Mouse (Mus musculus): ENCODE data around the gene B4galt5. TPM values are rescaled to one million over a fixed set of nuclear protein-coding genes. Genes with fewer than 3 reads are reported as not detected.

The B4galt5 gene
- polyA plus RNA-seq, 1 experiment from 2014 or later, result 12.9 TPM

DNA sequence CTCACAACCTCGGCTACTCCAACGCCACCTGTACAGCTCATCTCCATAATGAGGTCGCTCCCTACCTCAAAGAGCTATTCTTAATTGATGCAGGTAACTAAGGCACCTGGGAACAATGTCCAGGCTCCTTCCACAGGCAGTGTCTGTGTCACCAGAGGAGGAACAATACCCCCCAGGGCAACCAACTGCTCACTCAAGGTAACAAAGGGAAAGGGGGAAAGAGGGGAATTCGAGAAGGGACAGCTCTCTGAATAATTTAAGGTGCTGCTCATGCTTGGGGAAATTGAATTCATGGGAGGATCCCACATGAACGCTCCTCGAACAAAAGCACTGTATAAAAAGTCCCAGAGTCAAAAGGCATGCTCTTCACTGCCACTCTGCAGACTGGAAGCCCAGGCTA lies 6.1 kb downstream of the B4galt5 start:
- peaks cover 18% of the 10 kb centered on the region for H3K4me1 ChIP-seq
- H3K4me3 ChIP-seq, result no peak overlapping the region
- no peak overlapping the region for H3K9ac ChIP-seq (replicated peaks)
- H3K27ac ChIP-seq (replicated peaks), result no peak overlapping the region
- no peaks in the 10 kb centered on the region for H3K27me3 ChIP-seq
- no peak for ATAC-seq (ENCODE audit: low FRiP score, low read depth)
- no peaks in the 10 kb centered on the region; the same call in 1 of the 2 replicates for H3K36me3 ChIP-seq
- no peak overlapping the region for H3K4me2 ChIP-seq (replicated peaks)
- 62% methylated on average over 6 of the region's 6 CpGs for WGBS
- no peaks in the 10 kb centered on the region for H3K9me3 ChIP-seq

DNA sequence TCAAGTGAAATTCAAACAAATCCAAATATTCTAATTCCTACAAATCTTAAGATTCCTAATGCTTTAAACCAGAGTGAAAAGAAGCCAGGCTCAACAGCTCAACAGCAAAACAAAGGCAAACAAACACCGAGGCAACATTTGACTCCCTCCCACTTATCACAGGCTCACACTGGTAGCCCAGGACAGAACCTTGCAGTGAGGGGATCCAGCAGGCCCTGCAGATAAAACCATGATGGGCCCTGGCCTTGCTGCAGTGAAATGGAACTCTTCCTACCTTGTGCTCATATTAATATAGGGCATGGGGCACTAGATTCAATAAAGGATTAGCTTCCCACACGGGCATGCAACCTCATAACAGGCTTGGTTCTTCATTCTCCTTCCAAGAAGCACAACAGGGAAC lies 11.4 kb downstream of the B4galt5 start:
- Histone ChIP-seq H3K4me1 (peaks cover 12% of the 10 kb centered on the region), H3K27me3 (no peaks in the 10 kb centered on the region), H3K9ac (replicated peaks) (no peak overlapping the region), H3K9me3 (no peaks in the 10 kb centered on the region), H3K4me2 (replicated peaks) (no peak overlapping the region), H3K27ac (replicated peaks) (no peak overlapping the region), H3K36me3 (no peaks in the 10 kb centered on the region), H3K4me3 (no peak overlapping the region)
- no peak for ATAC-seq (ENCODE audit: low FRiP score, low read depth)
- WGBS, result 56% methylated on average over 2 of the region's 2 CpGs

DNA sequence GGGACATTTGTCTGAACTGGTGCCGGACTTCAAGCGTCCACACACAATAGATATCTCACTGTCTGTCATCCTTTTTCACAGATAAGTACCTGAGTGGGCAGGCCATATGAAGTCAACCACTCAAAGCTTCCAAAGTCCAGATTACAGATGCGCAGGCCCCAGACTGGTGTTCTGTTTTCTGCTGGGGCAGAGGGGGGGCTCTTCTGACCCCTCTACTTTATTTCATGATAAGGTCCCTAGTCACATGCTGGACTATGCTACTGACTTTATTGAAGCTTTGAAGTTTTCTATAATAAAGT lies 11.8 kb downstream of the B4galt5 start:
- Histone ChIP-seq H3K27me3 (no peaks in the 10 kb centered on the region), H3K4me1 (peaks cover 16% of the 10 kb centered on the region), H3K9ac (replicated peaks) (0 out of 2 replicates have a peak overlapping the region, but pooled peaks have one; percentile 17), H3K36me3 (no peaks in the 10 kb centered on the region), H3K4me3 (no peak overlapping the region), H3K4me2 (replicated peaks) (no peak overlapping the region), H3K9me3 (no peaks in the 10 kb centered on the region), H3K27ac (replicated peaks) (no peak overlapping the region; the same call in 1 of the 2 replicates)
- ATAC-seq (ENCODE audit: low FRiP score, low read depth), result no peak
- 73% methylated on average over 3 of the region's 3 CpGs for WGBS

DNA sequence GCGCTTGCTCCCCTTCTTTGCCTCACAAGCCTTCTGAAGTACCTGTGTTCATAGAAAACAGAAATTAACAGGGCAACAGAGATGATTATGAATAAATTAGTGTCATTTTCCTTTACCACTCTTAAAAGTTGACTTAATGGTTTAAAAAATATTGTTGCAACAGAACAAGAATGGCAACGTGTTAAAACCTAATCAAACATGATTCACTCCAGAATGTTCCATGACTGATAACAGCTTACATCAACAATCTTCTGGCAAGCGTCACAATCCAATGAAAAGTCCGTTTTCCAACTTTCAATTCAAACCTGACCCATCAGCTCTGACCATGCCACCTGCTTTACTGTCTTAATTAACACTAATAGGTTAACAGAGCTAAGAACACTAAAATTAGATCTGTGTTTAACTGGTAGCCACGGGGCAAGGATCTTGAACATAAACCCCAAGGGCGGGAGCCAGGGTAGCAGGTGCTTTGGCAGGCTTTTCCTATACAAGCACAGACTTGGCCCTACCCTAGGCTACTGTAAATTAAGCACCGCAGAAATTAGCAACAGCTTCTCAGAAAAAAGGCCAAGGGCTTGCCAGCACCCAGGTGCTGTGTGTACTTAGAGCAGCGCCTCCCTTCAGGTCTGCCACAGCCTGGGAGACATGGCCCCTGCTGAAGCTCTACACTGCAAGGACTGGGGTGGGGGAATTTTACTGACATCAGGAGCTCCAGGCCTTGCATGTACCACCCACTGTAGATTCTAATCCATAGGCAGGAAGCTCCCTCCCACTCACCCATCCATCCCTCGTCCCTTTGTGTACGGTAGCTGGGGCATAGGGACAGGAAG lies 12.4 kb downstream of the B4galt5 start:
- no peak overlapping the region; the same call in 1 of the 2 replicates for H3K27ac ChIP-seq (replicated peaks)
- no peak overlapping the region for H3K4me3 ChIP-seq
- WGBS, result 83% methylated on average over 10 of the region's 10 CpGs
- H3K4me2 ChIP-seq (replicated peaks), result no peak overlapping the region
- no peaks in the 10 kb centered on the region for H3K27me3 ChIP-seq
- ATAC-seq (ENCODE audit: low FRiP score, low read depth), result no peak
- 0 out of 2 replicates have a peak overlapping the region, but pooled peaks have one; percentile 17 for H3K9ac ChIP-seq (replicated peaks)
- no peaks in the 10 kb centered on the region for H3K9me3 ChIP-seq
- no peaks in the 10 kb centered on the region for H3K36me3 ChIP-seq
- peaks cover 22% of the 10 kb centered on the region for H3K4me1 ChIP-seq

DNA sequence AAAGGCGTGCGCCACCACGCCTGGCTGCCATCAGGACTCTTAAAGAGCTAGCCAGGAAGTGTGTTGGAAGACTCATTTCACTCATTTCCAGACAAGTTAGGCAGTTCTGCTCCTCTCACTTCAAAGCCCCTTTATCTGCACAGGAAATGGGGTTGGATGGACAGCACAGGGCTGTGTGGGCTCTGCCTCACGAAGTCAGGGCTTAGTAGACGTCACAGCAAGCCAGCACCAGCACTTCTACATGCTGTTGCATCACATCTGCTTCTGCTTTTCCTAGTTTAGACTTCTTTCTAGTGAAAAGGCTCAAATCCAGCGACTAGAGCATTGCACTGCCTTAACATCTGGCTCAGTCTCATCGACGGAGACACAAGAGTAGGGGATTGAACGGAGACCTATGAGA lies 13.9 kb downstream of the B4galt5 start:
- ATAC-seq (ENCODE audit: low FRiP score, low read depth), result no peak
- 80% methylated on average over 9 of the region's 9 CpGs for WGBS
- Histone ChIP-seq H3K4me2 (replicated peaks) (no peak overlapping the region), H3K27ac (replicated peaks) (no peak overlapping the region), H3K27me3 (no peaks in the 10 kb centered on the region), H3K4me1 (peaks cover 30% of the 10 kb centered on the region), H3K9me3 (no peaks in the 10 kb centered on the region), H3K9ac (replicated peaks) (no peak overlapping the region), H3K36me3 (no peaks in the 10 kb centered on the region), H3K4me3 (no peak overlapping the region)

DNA sequence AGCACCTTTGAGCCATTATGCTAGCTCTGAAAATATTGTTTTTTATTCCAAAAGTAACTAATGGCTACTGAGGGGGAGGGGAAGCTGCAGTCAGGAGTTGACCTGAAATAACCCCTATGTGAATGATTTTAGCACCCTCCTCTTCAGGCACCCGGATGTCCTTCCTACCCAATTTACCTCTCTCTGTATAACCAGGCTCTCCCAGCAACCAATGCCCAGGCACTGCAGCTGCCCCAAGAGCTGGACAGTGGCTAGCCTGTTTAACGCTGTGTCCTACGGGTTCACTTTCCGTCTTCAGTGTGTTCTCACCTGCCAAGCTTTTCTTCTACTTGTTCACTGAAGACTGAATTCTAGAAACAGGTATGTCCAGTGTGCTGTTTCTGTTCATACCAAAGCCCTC lies 14.7 kb downstream of the B4galt5 start:
- Histone ChIP-seq H3K27me3 (no peaks in the 10 kb centered on the region), H3K36me3 (no peaks in the 10 kb centered on the region), H3K27ac (replicated peaks) (no peak overlapping the region), H3K9ac (replicated peaks) (no peak overlapping the region), H3K9me3 (no peaks in the 10 kb centered on the region), H3K4me2 (replicated peaks) (no peak overlapping the region), H3K4me1 (peaks cover 30% of the 10 kb centered on the region), H3K4me3 (no peak overlapping the region)
- WGBS, result 91% methylated on average over 4 of the region's 4 CpGs
- ATAC-seq (ENCODE audit: low FRiP score, low read depth), result no peak

DNA sequence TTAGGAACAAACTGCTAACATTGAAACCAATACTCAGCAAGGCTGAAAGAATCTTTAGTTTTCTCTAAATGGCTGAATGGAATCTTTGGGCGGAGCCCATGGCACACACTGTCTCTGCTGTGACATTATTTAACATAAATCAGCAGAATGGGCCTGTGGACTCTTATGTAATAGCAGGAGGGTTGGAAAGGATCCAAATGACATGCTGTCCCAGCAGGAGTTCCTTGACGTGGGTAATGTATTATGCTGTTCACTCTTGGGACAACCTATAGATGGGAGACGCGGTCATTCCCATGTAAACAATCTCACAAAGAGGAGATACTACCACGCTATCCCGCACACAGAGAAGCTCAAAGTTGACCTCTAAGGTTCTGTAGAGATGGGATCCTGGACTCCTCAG lies 15.5 kb downstream of the B4galt5 start:
- no peaks in the 10 kb centered on the region for H3K9me3 ChIP-seq
- H3K4me3 ChIP-seq, result no peak overlapping the region
- H3K36me3 ChIP-seq, result no peaks in the 10 kb centered on the region
- no peak overlapping the region for H3K27ac ChIP-seq (replicated peaks)
- no peak overlapping the region for H3K4me2 ChIP-seq (replicated peaks)
- no peak overlapping the region for H3K9ac ChIP-seq (replicated peaks)
- no peak for ATAC-seq (ENCODE audit: low FRiP score, low read depth)
- H3K27me3 ChIP-seq, result no peaks in the 10 kb centered on the region
- WGBS, result 89% methylated on average over 6 of the region's 6 CpGs
- H3K4me1 ChIP-seq, result peaks cover 30% of the 10 kb centered on the region

DNA sequence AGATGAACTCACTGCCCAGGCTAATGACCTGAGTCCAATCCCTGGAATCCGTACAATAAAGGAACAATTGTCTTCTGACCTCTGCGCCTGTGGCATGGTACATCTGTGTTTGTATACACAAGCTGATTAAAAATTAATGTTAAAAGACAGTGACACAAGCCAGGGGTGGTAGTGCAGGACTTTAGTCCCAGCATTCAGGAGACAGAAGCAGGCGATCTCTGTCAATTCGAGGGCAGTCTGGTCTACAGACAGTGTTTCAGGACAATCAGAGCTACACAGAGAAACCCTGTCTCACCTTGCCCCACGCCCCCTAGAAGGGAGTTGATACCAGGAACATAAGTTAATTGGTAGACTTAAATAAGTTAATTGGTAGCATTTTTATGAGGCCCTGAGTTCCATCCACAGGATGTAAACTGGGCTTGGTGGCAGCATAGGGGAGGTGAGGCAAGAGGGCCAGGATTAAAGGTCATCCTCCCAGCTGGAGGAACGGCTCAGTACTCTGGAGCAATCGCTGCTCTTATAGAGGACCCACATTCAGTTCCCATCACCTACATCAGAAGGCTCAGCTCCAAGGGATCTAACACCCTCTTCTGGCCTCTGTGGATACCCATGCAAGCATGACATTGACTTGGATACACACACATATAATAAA lies 16.5 kb downstream of the B4galt5 start:
- 82% methylated on average over 7 of the region's 7 CpGs for WGBS
- Histone ChIP-seq H3K36me3 (no peaks in the 10 kb centered on the region), H3K9me3 (no peaks in the 10 kb centered on the region), H3K27ac (replicated peaks) (no peak overlapping the region), H3K4me3 (no peak overlapping the region), H3K9ac (replicated peaks) (no peak overlapping the region), H3K4me2 (replicated peaks) (no peak overlapping the region), H3K4me1 (peaks cover 30% of the 10 kb centered on the region), H3K27me3 (no peaks in the 10 kb centered on the region)
- no peak for ATAC-seq (ENCODE audit: low FRiP score, low read depth)

DNA sequence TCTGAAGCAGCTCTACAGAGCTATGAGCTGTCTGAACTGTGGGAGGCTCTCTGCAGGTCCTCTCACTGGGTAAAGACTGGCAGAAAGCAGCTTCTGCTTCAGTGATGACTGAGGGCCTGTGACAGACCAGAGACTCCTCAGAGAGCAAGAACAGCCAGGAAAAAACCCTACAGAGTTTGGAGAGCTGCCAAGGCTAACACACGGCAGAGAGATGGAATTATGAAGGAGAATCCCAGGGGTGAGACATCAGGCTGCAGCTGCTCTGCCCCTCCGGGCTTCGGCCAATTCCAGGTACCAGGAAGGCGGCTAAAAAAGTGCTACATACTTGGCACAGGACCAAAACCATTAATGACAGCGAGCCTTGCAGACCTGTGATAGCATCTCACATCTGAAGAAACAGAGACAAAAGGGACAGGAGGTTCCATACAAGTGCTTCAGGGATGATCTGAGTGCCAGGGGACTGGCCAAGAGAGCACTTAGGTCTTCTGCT lies 17.5 kb downstream of the B4galt5 start:
- ATAC-seq (ENCODE audit: low FRiP score, low read depth), result no peak
- Histone ChIP-seq H3K4me1 (peaks cover 31% of the 10 kb centered on the region), H3K4me2 (replicated peaks) (no peak overlapping the region), H3K36me3 (no peaks in the 10 kb centered on the region), H3K9ac (replicated peaks) (no peak overlapping the region), H3K27ac (replicated peaks) (0 out of 2 replicates have a peak overlapping the region, but pooled peaks have one; percentile 11), H3K4me3 (no peak overlapping the region), H3K9me3 (no peaks in the 10 kb centered on the region), H3K27me3 (no peaks in the 10 kb centered on the region)
- 69% methylated on average over 5 of the region's 5 CpGs for WGBS

DNA sequence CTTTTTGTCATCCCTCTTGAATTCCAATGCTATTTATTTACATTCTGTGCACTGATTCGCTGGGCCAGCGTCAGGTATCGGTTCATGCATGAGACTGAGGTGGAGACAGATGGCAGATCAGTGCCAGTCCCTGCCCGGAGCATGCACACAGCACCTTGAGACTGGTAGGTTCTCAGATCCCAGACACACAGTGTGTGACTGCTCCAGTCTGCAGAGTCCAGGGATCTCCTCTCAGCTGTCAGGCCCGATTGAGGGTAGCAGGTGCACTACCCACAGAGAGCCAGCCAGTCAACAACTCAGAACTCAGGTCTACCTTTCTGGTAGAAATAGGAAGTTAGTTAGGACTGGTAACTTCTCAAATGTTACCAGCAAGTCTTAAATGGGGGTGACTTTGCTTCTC lies 18.4 kb downstream of the B4galt5 start:
- no peak overlapping the region for H3K27ac ChIP-seq (replicated peaks)
- no peak overlapping the region for H3K4me2 ChIP-seq (replicated peaks)
- H3K36me3 ChIP-seq, result no peaks in the 10 kb centered on the region
- H3K4me3 ChIP-seq, result no peak overlapping the region
- no peaks in the 10 kb centered on the region for H3K27me3 ChIP-seq
- H3K9me3 ChIP-seq, result no peaks in the 10 kb centered on the region
- 88% methylated on average over 5 of the region's 5 CpGs for WGBS
- H3K9ac ChIP-seq (replicated peaks), result no peak overlapping the region
- H3K4me1 ChIP-seq, result peaks cover 35% of the 10 kb centered on the region
- ATAC-seq (ENCODE audit: low FRiP score, low read depth), result no peak

DNA sequence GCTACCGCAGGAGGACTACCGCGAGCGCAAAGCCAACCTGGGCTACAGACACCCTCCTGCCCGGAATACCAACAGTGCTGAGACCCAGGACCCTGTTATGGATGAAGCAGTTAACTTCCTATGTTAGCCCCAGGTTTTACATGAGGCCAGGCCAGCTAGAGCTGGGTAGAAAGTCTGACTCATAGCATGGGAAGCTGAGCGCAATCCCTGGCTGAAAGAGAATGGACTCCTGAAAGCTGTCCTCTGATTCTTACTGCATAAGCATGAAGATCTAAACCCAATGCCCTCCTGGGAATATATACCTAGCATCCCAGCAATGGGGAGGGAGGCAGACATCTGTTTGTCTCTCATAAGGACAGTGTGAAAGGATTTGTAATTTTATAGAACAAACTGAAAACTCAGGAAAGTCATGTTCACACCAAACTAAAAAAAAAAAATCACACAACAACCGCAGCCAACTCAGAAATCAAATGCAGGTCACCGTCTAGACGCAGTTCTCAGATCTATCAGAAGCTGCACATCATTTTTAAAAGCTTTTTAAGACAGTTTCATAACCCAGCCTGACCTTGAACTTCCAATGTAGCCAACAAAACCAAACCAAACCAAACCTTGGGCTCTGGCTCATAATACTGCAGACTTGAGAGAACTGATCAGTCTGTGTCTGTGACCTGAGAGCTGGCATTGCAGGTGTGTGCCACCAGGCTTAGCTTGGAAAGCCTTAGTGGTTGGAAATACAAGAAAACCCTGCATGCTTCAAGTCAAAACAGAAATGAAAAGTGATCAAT lies 19.3 kb downstream of the B4galt5 start:
- Histone ChIP-seq H3K9me3 (no peaks in the 10 kb centered on the region), H3K9ac (replicated peaks) (no peak overlapping the region), H3K27me3 (no peaks in the 10 kb centered on the region), H3K4me2 (replicated peaks) (no peak overlapping the region), H3K4me3 (no peak overlapping the region), H3K36me3 (no peaks in the 10 kb centered on the region), H3K4me1 (peaks cover 37% of the 10 kb centered on the region), H3K27ac (replicated peaks) (no peak overlapping the region)
- ATAC-seq (ENCODE audit: low FRiP score, low read depth), result no peak
- WGBS, result 91% methylated on average over 9 of the region's 9 CpGs

DNA sequence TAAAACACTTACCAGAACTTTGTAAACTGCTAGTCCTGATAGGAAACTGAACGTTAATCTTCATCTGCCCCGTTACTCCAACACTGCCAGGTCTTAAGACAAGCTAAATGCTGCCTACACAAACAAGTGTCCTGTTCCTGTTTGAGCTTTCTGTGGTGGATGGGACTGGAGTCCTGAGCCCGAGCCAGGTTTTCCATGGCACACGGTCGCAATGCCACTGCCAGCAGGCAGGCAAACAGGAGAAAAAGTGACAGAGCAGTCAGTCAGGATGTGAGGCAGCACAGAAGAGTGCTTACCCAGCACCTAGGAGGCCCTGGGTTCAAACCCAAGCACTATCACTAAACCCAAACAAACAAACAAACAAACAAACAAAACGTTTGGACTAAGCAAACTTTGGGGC lies 20.6 kb downstream of the B4galt5 start:
- Histone ChIP-seq H3K4me1 (peaks cover 40% of the 10 kb centered on the region), H3K9me3 (no peaks in the 10 kb centered on the region), H3K27me3 (no peaks in the 10 kb centered on the region), H3K4me2 (replicated peaks) (no peak overlapping the region), H3K4me3 (no peak overlapping the region), H3K27ac (replicated peaks) (no peak overlapping the region), H3K9ac (replicated peaks) (no peak overlapping the region), H3K36me3 (no peaks in the 10 kb centered on the region)
- ATAC-seq (ENCODE audit: low FRiP score, low read depth), result no peak
- 89% methylated on average over 6 of the region's 6 CpGs for WGBS
